Mouse (Mus musculus) NIH3T3 (cell line): ENCODE results near the gene Hoxc5.

ENCODE experiments used
- DNase-seq: peaks from one replicate; pipeline ENCODE4 v3.0.0-alpha.2; 2012; ENCODE audit warnings: low read depth

Hoxc5 gene

GRCm38 (mm10) chr15:103011928-103012486 is 44.8 kb downstream of the Hoxc5 start:
- no peak for DNase-seq

- DNase-seq, result peak; percentile 80
These were observed 46.2 kb downstream of the Hoxc5 start for GRCm38 (mm10) chr15:103013238-103013984.

DNA sequence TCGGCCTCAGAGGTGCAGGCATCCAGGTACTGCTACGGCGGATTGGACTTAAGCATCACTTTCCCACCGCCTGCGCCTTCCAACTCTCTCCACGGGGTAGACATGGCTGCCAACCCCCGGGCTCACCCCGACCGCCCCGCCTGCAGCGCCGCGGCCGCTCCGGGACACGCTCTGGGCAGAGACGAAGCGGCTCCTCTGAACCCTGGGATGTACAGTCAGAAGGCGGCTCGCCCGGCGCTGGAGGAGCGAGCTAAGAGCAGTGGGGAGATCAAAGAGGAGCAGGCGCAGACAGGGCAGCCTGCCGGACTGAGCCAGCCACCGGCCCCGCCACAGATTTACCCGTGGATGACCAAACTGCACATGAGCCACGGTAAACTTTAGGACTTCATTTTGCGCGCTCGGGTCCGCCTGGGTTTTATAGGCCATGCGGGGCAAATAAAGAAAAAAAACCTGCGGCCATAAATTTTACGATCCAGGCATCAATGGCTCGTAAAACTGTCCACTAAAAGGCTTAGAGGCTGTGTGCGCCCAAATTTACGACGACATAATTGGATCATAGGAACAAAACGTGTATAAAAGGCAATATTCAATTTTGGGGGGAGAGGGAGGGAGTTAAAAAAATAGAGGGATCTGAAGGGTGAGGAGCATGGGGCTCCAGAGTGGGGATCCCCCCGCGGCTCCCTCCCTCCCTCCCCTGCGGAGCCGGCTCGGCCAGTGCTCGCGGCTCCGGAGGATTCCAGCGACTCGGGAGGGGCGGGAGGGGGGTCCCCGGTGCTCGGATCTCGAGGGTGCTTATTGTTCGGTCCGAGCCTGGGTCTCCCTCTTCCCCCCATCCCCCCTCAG is 47.1 kb downstream of the Hoxc5 start:
- DNase-seq, result peak; percentile 62

DNA sequence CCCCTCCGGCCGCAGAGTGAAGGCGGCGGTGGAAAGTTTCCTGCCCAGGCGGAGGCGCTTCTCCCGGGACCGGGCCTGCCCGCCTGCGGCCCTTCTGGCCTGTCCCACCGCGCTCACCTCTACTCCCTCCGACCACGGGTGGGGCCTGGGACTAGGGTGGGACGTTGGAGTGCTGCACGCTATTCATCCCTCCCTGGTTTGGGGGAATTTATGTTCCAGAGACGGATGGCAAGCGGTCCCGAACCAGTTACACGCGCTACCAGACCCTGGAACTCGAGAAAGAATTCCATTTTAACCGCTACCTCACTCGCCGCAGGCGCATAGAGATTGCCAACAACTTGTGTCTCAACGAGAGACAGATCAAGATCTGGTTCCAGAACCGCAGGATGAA is 47.8 kb downstream of the Hoxc5 start:
- DNase-seq, result peak; percentile 46

GRCm38 (mm10) chr15:103015406-103016166 is 48.3 kb downstream of the Hoxc5 start:
- peak; percentile 49 for DNase-seq

DNA sequence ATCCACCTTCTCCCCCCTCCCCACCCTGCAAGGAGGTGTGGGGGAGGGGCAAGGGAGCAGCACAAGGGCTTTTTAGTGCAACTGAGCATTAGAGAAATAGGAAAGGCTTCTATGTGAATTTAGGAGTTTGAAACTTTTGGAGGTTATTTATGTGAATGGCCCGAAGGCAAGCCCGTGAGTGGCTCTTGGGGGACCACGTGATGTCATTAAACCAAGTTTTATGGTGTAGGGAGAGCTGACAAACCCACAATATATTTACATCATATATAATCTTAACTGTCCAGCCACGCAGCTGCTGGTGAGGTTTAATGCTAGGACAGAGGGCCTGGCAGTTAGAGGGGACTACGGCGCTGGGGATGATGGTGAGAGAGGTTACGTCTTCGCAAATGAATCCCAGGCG is 51.4 kb downstream of the Hoxc5 start, which contains the start of gene Hoxc4:
Gene Hoxc4 (plus strand): TSS at position 299 of the 400 bp plus-strand sequence.
- DNase-seq, result no peak

- no peak for DNase-seq
These were observed 53.7 kb downstream of the Hoxc5 start for GRCm38 (mm10) chr15:103020899-103021418.

- no peak for DNase-seq
These were observed 54.3 kb downstream of the Hoxc5 start for GRCm38 (mm10) chr15:103021544-103021943.

DNA sequence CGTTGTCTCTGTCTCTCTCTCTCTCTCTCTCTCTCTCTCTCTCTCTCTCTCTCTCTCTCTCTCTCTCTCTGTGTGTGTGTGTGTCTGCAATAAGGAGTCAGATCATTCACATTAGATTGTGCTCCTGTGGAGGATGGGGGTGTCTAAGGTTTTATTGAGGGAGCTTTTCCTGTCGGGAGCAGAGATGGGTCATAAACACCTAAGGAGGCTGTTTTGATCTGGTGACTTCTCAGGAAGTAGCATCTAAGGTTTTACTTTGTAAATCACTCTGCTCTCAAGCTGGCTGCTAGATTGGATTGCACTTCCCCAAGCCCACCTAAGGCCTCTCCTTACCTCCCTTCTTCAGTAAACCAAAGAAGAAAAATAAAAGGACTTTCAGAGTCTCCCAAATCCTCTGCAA is 56.9 kb downstream of the Hoxc5 start:
- no peak for DNase-seq

- DNase-seq, result peak; percentile 57
These were observed 60.3 kb downstream of the Hoxc5 start for GRCm38 (mm10) chr15:103027266-103028235.

GRCm38 (mm10) chr15:103028916-103029512 is 61.8 kb downstream of the Hoxc5 start:
- DNase-seq, result no peak

- no peak for DNase-seq
These were observed 62.9 kb downstream of the Hoxc5 start for GRCm38 (mm10) chr15:103030142-103030541.

DNA sequence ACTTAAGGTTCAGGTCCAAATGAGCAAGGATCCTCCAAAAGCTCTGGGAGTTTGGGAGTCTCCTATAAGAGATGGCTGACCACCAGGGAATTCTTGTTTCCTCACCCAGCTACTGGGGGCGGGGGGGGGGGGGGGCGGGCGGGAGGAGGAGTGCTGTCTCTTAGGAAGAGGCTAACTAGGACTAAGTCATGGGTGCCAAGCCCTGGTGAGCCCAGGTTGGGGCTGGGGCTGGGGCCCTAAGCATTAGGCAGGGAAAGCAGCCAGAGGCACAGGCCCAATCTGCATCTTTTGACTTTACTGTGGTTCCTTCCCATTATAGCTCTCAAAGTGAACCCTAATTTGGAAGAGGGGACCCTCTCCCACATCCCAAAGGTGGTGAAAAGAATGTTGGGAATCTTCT is 64.9 kb downstream of the Hoxc5 start:
- no peak for DNase-seq

GRCm38 (mm10) chr15:103032646-103033575 is 65.7 kb downstream of the Hoxc5 start:
- DNase-seq, result peak; percentile 56

GRCm38 (mm10) chr15:103034043-103034806 is 67.0 kb downstream of the Hoxc5 start:
- peak; percentile 27 for DNase-seq

DNA sequence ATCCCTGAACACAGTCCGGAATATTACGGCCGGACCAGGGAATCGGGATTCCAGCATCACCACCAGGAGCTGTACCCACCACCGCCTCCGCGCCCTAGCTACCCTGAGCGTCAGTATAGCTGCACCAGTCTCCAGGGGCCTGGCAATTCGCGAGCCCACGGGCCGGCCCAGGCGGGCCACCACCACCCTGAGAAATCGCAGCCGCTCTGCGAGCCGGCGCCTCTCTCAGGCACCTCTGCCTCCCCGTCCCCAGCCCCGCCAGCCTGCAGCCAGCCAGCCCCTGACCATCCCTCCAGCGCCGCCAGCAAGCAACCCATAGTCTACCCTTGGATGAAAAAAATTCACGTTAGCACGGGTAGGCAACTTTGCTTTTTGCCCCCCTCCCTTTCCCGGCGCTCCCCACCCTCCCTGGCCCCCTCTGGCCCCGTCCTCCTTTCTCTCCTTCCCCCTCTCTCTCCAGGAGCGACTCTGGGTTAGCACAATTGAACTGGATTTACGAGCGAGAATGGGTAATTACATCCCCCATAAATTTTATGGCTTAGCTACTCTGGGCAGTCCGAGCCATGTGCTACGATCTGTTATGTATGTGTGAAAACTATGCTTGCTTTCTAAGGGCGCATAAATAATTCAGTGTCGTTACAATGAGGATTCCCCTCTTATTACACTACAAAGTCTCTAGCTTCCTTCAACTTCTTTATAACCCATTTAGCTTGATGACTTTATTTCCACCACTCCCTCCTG is 67.7 kb downstream of the Hoxc5 start:
- DNase-seq, result no peak

DNA sequence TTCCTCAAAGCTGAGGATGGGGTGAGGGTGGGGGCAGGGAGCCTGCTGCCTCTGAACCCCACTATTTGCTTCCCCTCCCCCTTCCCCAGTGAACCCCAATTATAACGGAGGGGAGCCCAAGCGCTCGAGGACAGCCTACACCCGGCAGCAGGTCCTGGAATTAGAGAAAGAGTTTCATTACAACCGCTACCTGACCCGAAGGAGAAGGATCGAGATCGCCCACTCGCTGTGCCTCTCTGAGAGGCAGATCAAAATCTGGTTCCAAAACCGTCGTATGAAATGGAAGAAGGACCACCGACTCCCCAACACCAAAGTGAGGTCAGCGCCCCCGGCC is 68.3 kb downstream of the Hoxc5 start:
- no peak for DNase-seq

DNA sequence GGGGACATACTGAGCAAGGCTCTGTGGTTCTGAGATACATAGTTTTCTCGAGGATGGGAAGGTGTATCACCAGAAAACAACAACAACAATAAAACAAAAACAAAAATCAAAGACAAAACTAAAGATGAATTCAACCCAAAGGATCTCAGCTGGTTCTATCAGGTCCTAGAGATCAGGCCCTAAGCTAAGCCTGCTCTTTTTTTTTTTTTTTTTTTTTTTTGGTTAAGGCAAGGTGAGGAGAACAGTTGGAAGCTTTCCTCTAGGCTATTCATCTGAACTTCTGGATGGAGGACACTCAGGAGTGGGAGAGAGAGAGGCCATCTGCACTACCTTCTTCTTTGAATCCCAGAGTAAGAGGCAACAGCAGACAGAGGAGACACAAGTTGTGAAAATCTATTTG is 70.3 kb downstream of the Hoxc5 start:
- no peak for DNase-seq
